Mouse (Mus musculus) ovary, postnatal 14 days (tissue): ENCODE data around the gene Telo2.

Source experiments
- DNase-seq: peaks from one replicate; pipeline ENCODE4 v3.0.0; 2022; ENCODE audit warnings: low spot score

The Telo2 gene

GRCm38 (mm10) chr17:25101338-25101737 is 14.4 kb downstream of the Telo2 start:
- DNase-seq = no peak

- DNase-seq = no peak
Observed at GRCm38 (mm10) chr17:25100052-25100451, 15.7 kb downstream of the Telo2 start.

- DNase-seq = no peak
Observed at GRCm38 (mm10) chr17:25096221-25096620, 19.5 kb downstream of the Telo2 start.

GRCm38 (mm10) chr17:25090450-25090849 is 25.3 kb downstream of the Telo2 start:
- DNase-seq = no peak

GRCm38 (mm10) chr17:25089158-25089557 is 26.6 kb downstream of the Telo2 start:
- DNase-seq = no peak

- no peak for DNase-seq
Observed at GRCm38 (mm10) chr17:25086724-25087123, 29.0 kb downstream of the Telo2 start.

- no peak for DNase-seq
Observed at GRCm38 (mm10) chr17:25084835-25085385, 30.9 kb downstream of the Telo2 start.

- peak; percentile 60 for DNase-seq
Observed at GRCm38 (mm10) chr17:25083444-25083931, 32.3 kb downstream of the Telo2 start, which contains the start of gene Tmem204. Gene Tmem204 (minus strand): TSS chr17:25083591.

GRCm38 (mm10) chr17:25082887-25083286 is 32.9 kb downstream of the Telo2 start:
- DNase-seq = no peak

- no peak for DNase-seq
Observed at GRCm38 (mm10) chr17:25082081-25082847, 33.5 kb downstream of the Telo2 start.

GRCm38 (mm10) chr17:25080960-25081381 is 34.8 kb downstream of the Telo2 start:
- no peak for DNase-seq

- no peak for DNase-seq
Observed at GRCm38 (mm10) chr17:25080210-25080609, 35.6 kb downstream of the Telo2 start.

GRCm38 (mm10) chr17:25077771-25078372 is 37.9 kb downstream of the Telo2 start:
- no peak for DNase-seq

- no peak for DNase-seq
Observed at GRCm38 (mm10) chr17:25076906-25077305, 38.9 kb downstream of the Telo2 start.

GRCm38 (mm10) chr17:25068690-25069089 is 47.1 kb downstream of the Telo2 start:
- DNase-seq = no peak

GRCm38 (mm10) chr17:25067442-25067851 is 48.3 kb downstream of the Telo2 start:
- no peak for DNase-seq

- no peak for DNase-seq
Observed at GRCm38 (mm10) chr17:25066595-25066994, 49.2 kb downstream of the Telo2 start.

- no peak for DNase-seq
Observed at GRCm38 (mm10) chr17:25065189-25065588, 50.6 kb downstream of the Telo2 start.

- no peak for DNase-seq
Observed at GRCm38 (mm10) chr17:25064351-25064750, 51.4 kb downstream of the Telo2 start.

GRCm38 (mm10) chr17:25063872-25064271 is 51.9 kb downstream of the Telo2 start:
- no peak for DNase-seq

- no peak for DNase-seq
Observed at GRCm38 (mm10) chr17:25063261-25063660, 52.5 kb downstream of the Telo2 start.

GRCm38 (mm10) chr17:25057041-25057440 is 58.7 kb downstream of the Telo2 start:
- no peak for DNase-seq

- no peak for DNase-seq
Observed at GRCm38 (mm10) chr17:25053274-25053673, 62.5 kb downstream of the Telo2 start.
